Mouse (Mus musculus): ENCODE measurements around the gene Pear1. TPM values are rescaled to one million over a fixed set of nuclear protein-coding genes. Genes with fewer than 3 reads are reported as not detected.

Gene Pear1
- total RNA-seq, 1 experiment = 1.8 TPM

DNA sequence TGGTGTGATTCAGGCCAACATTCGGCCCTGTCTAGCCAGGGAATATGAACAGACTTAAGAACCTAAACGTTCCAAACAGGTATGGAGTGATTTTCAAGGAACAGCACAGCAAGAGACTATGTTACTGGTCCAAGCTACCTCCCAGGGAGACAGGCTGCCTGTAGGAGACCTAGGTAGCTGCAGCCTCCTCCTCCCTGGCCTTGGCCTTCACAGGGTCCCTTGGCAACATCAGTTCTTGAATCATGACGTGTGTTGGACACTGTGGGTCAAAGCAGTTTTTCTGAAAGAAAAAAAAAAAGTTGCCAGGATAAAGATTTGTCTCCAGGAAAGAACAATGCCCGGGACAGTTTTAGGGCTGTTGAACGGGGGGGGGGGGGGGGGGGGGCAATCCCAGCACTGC, 85.2 kb downstream of the Pear1 start:
- Histone ChIP-seq H3K4me3 (ENCODE audit: insufficient read depth in 1 of 2, low read depth in 1 of 2, low read length in 2 of 2, poor library complexity in 1 of 2, severe bottlenecking in 1 of 2) (no peak overlapping the region), H3K9me3 (ENCODE audit: control insufficient read depth, insufficient read depth, low read depth, low read length) (no peaks in the 10 kb centered on the region), H3K27ac (ENCODE audit: insufficient read depth, low read depth, low read length, poor library complexity, severe bottlenecking) (no peak overlapping the region), H3K9ac (ENCODE audit: insufficient read depth, low read depth, low read length, poor library complexity, severe bottlenecking) (no peak overlapping the region), H3K4me1 (ENCODE audit: control insufficient read depth in 2 of 2, insufficient read depth in 2 of 2, low read length in 2 of 2, poor library complexity in 1 of 2) (no peaks in the 10 kb centered on the region; a peak in 1 of 4 replicates), H3K36me3 (ENCODE audit: control insufficient read depth, insufficient read depth, low read length, poor library complexity, severe bottlenecking) (peaks cover 13% of the 10 kb centered on the region; the same call in 1 of the 2 replicates)
- DNase-seq (ENCODE audit: low read depth, low spot score) = no peak
- no peak for TF ChIP-seq CHD2 (IDR thresholded peaks at IDR 0.05; ENCODE audit: low read depth, low read length)
- TF ChIP-seq HCFC1 (IDR thresholded peaks at IDR 0.05; ENCODE audit: borderline replicate concordance, insufficient read depth, low read length) = no peak
- no peak for TF ChIP-seq ZC3H11A (IDR thresholded peaks at IDR 0.05; ENCODE audit: borderline replicate concordance, low read depth, low read length)
- no peak for TF ChIP-seq MAFK (IDR thresholded peaks at IDR 0.05; ENCODE audit: insufficient read depth, low read depth, low read length)
- no peak for TF ChIP-seq ZNF384 (IDR thresholded peaks at IDR 0.05; ENCODE audit: low read depth, low read length)
- in situ Hi-C loops (cut with MboI; ENCODE audit: low sequenced_read_pairs in 2 of 2, unreplicated experiment in 2 of 2) = no loop called here

DNA sequence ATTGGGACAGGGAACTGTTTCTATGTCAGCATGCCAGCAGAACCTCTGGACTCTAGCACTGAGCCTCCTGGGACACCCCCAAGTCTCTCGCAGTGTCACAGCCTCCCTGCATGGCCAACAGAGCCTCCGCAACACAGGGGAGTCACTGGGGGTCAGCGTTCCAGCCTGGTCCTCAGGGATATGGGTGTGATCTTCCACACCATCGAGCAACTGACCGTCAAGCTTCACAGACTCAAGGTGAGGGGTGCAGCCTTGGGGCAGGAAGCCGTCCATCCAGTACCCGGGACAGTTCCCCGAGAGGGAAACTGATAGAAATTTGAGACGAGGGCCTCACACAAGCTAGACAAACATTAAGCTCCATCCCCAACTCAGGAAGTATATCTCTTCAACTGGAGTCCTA, 88.8 kb downstream of the Pear1 start:
- Histone ChIP-seq H3K9ac (ENCODE audit: insufficient read depth, low read depth, low read length, poor library complexity, severe bottlenecking) (no peak overlapping the region), H3K36me3 (ENCODE audit: control insufficient read depth, insufficient read depth, low read length, poor library complexity, severe bottlenecking) (peaks cover 23% of the 10 kb centered on the region; the same call in 1 of the 2 replicates), H3K27ac (ENCODE audit: insufficient read depth, low read depth, low read length, poor library complexity, severe bottlenecking) (no peak overlapping the region), H3K9me3 (ENCODE audit: control insufficient read depth, insufficient read depth, low read depth, low read length) (no peaks in the 10 kb centered on the region), H3K4me3 (ENCODE audit: insufficient read depth in 1 of 2, low read depth in 1 of 2, low read length in 2 of 2, poor library complexity in 1 of 2, severe bottlenecking in 1 of 2) (no peak overlapping the region), H3K4me1 (ENCODE audit: control insufficient read depth in 2 of 2, insufficient read depth in 2 of 2, low read length in 2 of 2, poor library complexity in 1 of 2) (no peaks in the 10 kb centered on the region)
- DNase-seq (ENCODE audit: low read depth, low spot score) = no peak
- no peak for TF ChIP-seq ZC3H11A (IDR thresholded peaks at IDR 0.05; ENCODE audit: borderline replicate concordance, low read depth, low read length)
- TF ChIP-seq CHD2 (IDR thresholded peaks at IDR 0.05; ENCODE audit: low read depth, low read length) = no peak
- TF ChIP-seq ZNF384 (IDR thresholded peaks at IDR 0.05; ENCODE audit: low read depth, low read length) = no peak
- TF ChIP-seq HCFC1 (IDR thresholded peaks at IDR 0.05; ENCODE audit: borderline replicate concordance, insufficient read depth, low read length) = no peak
- TF ChIP-seq MAFK (IDR thresholded peaks at IDR 0.05; ENCODE audit: insufficient read depth, low read depth, low read length) = no peak
- in situ Hi-C loops (cut with MboI; ENCODE audit: low sequenced_read_pairs in 2 of 2, unreplicated experiment in 2 of 2) = no loop called here

DNA sequence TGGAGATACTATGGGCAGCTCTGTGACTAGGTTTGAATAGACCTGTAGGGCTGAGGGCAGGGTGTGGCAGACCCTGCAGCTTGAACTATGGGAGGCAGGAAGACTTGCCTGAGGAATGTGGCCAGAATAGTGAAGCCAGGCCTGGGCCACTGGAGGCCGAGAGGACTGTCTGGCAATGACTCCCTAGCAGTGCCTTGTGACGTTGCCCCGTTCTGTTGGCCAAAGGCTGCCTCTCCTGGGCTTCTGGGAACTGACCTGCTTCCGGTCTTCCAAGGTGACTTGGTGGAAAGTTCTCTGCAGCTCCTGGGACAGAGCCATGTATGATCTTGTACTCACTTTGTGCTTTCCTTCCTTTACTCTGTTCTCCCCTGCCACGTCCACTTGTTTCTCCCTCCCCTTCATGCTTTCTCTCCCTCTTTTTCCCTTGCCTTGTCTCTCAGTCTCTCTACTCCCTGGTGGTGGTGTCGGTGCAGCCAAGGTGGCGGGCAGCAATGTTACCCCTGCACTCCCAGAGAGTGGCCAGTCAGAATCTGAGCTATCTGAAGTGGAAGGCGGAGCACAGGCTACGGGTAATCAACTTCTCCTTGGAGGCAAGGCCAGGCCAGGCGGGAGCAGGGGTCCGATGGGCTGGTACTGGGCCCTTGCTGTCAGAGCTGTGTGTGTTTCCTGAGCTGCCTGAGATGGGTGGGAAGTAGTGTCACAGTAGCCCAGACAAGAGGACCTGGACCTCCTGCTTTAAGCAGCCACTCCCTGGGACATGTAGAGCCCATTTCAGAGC, 89.9 kb downstream of the Pear1 start:
- TF ChIP-seq CHD2 (IDR thresholded peaks at IDR 0.05; ENCODE audit: low read depth, low read length) = no peak
- no peak for TF ChIP-seq HCFC1 (IDR thresholded peaks at IDR 0.05; ENCODE audit: borderline replicate concordance, insufficient read depth, low read length)
- no peak for TF ChIP-seq ZNF384 (IDR thresholded peaks at IDR 0.05; ENCODE audit: low read depth, low read length)
- no peak for TF ChIP-seq ZC3H11A (IDR thresholded peaks at IDR 0.05; ENCODE audit: borderline replicate concordance, low read depth, low read length)
- H3K27ac ChIP-seq (ENCODE audit: insufficient read depth, low read depth, low read length, poor library complexity, severe bottlenecking) = no peak overlapping the region
- H3K36me3 ChIP-seq (ENCODE audit: control insufficient read depth, insufficient read depth, low read length, poor library complexity, severe bottlenecking) = peaks cover 26% of the 10 kb centered on the region; the same call in 1 of the 2 replicates
- no peaks in the 10 kb centered on the region for H3K4me1 ChIP-seq (ENCODE audit: control insufficient read depth in 2 of 2, insufficient read depth in 2 of 2, low read length in 2 of 2, poor library complexity in 1 of 2)
- H3K4me3 ChIP-seq (ENCODE audit: insufficient read depth in 1 of 2, low read depth in 1 of 2, low read length in 2 of 2, poor library complexity in 1 of 2, severe bottlenecking in 1 of 2) = no peak overlapping the region
- in situ Hi-C loops (cut with MboI; ENCODE audit: low sequenced_read_pairs in 2 of 2, unreplicated experiment in 2 of 2) = no loop called here
- H3K9me3 ChIP-seq (ENCODE audit: control insufficient read depth, insufficient read depth, low read depth, low read length) = no peaks in the 10 kb centered on the region
- DNase-seq (ENCODE audit: low read depth, low spot score) = no peak
- no peak overlapping the region for H3K9ac ChIP-seq (ENCODE audit: insufficient read depth, low read depth, low read length, poor library complexity, severe bottlenecking)

DNA sequence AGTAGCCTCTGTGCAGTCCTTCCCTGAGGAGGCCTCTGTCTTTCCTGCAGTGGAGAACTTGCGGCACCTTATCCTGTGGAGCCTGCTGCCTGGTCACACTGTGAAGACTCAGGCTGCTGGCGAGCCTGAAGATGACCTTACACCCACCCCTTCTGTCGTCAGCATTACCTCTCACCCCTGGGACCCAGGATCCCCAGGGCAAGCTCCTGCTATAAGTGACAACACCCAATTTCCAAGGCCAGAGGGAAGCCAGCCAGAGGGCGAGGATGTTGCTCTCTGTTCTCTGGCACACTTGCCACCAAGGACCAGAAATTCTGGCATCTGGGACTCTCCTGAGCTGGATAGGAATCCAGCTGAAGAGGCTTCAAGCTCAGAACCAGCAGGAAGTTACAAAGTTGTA, 91.0 kb downstream of the Pear1 start:
- H3K9ac ChIP-seq (ENCODE audit: insufficient read depth, low read depth, low read length, poor library complexity, severe bottlenecking) = no peak overlapping the region
- in situ Hi-C loops (cut with MboI; ENCODE audit: low sequenced_read_pairs in 2 of 2, unreplicated experiment in 2 of 2) = no loop called here
- no peak overlapping the region for H3K27ac ChIP-seq (ENCODE audit: insufficient read depth, low read depth, low read length, poor library complexity, severe bottlenecking)
- H3K9me3 ChIP-seq (ENCODE audit: control insufficient read depth, insufficient read depth, low read depth, low read length) = no peaks in the 10 kb centered on the region
- no peaks in the 10 kb centered on the region for H3K4me1 ChIP-seq (ENCODE audit: control insufficient read depth in 2 of 2, insufficient read depth in 2 of 2, low read length in 2 of 2, poor library complexity in 1 of 2)
- TF ChIP-seq HCFC1 (IDR thresholded peaks at IDR 0.05; ENCODE audit: borderline replicate concordance, insufficient read depth, low read length) (no peak), ZNF384 (IDR thresholded peaks at IDR 0.05; ENCODE audit: low read depth, low read length) (no peak), MAFK (IDR thresholded peaks at IDR 0.05; ENCODE audit: insufficient read depth, low read depth, low read length) (no peak), CHD2 (IDR thresholded peaks at IDR 0.05; ENCODE audit: low read depth, low read length) (no peak), ZC3H11A (IDR thresholded peaks at IDR 0.05; ENCODE audit: borderline replicate concordance, low read depth, low read length) (no peak)
- no peak overlapping the region for H3K4me3 ChIP-seq (ENCODE audit: insufficient read depth in 1 of 2, low read depth in 1 of 2, low read length in 2 of 2, poor library complexity in 1 of 2, severe bottlenecking in 1 of 2)
- peaks cover 35% of the 10 kb centered on the region for H3K36me3 ChIP-seq (ENCODE audit: control insufficient read depth, insufficient read depth, low read length, poor library complexity, severe bottlenecking)
- DNase-seq (ENCODE audit: low read depth, low spot score) = no peak
